Mouse (Mus musculus) neutrophil, adult 65 days (primary cell): ENCODE results near the gene Cped1. TPM values are rescaled to one million over a fixed set of nuclear protein-coding genes. Genes with fewer than 3 reads are reported as not detected.

ENCODE experiments used
- total RNA-seq: library from RNA; stranded (reverse); gene quantifications from 2 replicates; pipeline ENCODE4 v1.2.4, GENCODE M21; 2023

Gene Cped1
- total RNA-seq = 1.2 and 2.3 TPM in 2 replicates

DNA sequence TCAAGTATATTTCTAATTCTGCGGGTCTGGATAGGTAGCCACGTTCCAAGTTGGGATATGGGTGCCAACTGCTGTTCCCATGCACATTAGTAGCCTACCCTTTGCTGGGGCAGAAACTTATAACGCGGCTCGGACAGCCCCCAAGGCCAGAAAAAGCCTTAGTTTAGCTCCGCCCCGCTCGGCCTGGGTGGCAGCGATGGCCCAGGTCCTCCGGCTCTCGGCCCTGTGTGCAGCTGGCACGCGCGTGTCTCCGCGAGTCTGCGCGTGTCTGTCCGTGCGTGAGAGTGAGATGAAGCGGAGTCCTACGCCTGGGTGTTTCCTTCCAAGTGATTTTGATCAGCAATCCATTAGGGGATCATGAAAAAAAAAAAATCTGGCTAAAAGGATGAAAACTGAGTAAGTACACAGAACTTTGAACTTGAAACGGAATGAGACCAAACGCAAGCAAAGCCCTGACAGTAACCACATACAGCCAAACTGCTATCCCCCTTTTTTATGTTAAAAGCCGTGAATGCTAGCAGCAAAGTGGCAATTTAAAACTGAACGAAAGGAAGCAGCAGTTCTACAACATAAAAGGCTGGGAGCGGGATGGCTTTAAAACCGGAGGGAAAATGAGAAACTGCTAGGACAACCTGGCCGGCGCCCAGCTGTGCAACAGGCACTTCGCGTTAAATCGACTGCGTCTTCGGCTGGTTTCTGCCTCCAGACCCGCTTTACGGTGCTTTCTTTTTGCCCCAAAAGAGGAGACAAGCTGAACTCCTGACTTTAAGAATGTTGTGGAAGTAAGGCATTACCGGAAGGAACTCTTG, at the start of gene Cped1:
Gene Cped1 (plus strand): TSS at position 185 of the 809 bp plus-strand sequence.

DNA sequence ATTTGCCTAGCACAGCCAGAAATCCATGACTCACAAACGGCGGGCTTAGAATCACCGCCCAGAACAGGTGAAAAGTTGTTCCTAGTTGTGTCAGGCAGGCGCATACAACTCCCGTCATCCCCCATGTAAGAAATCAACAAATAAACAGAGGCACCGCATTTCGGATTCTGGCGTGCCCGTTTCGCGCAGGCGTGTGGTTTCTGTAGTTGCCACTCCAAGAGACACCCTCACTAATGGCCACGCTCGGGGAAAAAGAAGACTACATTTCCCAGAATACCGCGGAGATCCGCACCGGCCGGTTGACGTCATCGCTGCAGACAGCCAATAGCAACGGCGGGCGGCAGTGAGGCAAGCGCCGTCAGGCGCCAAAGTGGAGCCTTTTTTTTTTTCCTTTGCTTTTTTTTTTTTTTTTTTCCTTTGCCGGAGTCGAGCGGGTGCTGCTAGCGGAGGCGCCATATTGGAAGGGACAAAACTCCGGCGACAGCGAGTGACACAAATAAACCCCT, 36.4 kb upstream of the Cped1 start, which contains the start of gene Ing3:
Gene Ing3 (plus strand): TSS at position 346 of the 506 bp plus-strand sequence.

DNA sequence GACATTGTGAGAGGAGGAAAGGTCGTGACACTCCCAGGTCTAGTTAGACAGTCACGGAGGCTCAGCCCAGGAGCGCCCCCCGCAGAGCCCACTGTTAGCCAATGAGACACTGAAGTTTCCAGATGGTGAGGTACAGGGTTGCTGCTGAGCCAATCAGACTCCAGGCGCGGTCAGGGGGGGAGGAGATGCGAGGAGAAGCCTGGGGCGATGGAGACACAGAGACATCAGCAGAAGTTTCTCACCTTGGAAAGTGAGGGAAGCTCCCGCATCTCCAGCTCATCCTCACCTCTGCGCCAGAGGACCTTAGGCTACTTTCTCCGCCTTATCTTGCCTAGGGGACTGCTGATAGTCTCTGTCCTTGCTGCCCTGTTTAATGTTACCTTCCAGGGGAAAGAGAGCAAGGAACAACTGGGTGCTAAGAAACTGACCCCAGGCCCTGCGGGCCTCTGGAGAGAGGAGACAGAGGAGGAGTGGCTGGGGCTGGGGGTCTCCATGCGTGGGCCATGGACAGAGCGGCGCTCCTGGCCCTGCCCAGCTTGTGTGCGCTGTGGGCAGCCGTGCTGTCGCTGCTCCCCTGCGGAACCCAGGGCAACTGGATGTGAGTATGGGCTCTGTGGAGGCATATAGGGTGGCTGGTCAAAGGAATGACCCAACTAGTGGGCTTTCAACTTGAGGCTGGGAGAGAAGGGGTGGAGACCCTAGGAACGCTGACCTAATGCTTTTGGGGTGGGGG, 302.5 kb downstream of the Cped1 start, which contains the start of gene Wnt16:
Gene Wnt16 (plus strand): TSS at position 224 of the 733 bp plus-strand sequence.

Other genes with a start within 250 kb of the Cped1 start
- gene Tspan12, start 133.4 kb upstream of the Cped1 start, total RNA-seq = not detected in 2 replicates
- gene Ing3, start 36.3 kb upstream of the Cped1 start, total RNA-seq = 73.0 and 97.4 TPM in 2 replicates